In genomic region chr12:83620694-83621093, GRCm38 (mm10) we compare ENCODE assay signal across 7 mouse cellular contexts. TPM values are rescaled to one million over a fixed set of nuclear protein-coding genes. Genes with fewer than 3 reads are reported as not detected.
DNase-seq lines count a peak whose midpoint lies in the region; ATAC-seq and TF ChIP-seq lines count a peak whose summit lies in the region.
"Not testable (repeated sequence)": the region's sequence is repeated elsewhere in the genome, so short reads cannot be mapped to it uniquely, and the experiment has no call there.

No protein-coding gene starts in this region.

- H3K27me3 ChIP-seq in ES-Bruce4 (ENCODE audit: control insufficient read depth, insufficient read depth, low read length, poor library complexity, severe bottlenecking); heart, embryonic 11.5 days (ENCODE audit: control insufficient read depth, insufficient read depth, low read length); heart, postnatal 0 days (ENCODE audit: control insufficient read depth, insufficient read depth, low read length); liver, embryonic 11.5 days (replicated peaks; ENCODE audit: control insufficient read depth, insufficient read depth, low read length); lung, embryonic 16.5 days (ENCODE audit: control insufficient read depth, insufficient read depth, low read depth, low read length); testis, adult 2 months (ENCODE audit: control insufficient read depth, insufficient read depth, low read length): not testable (repeated sequence)

- TF ChIP-seq POLR2A in ES-Bruce4 (IDR thresholded peaks at IDR 0.05; ENCODE audit: insufficient read depth, low read length); testis, adult 2 months (IDR thresholded peaks at IDR 0.05; ENCODE audit: control insufficient read depth, low read depth, low read length): not testable (repeated sequence)

- not testable (repeated sequence) for H3K4me1 ChIP-seq in ES-Bruce4 (ENCODE audit: control insufficient read depth, insufficient read depth, low read length); heart, embryonic 11.5 days (ENCODE audit: control insufficient read depth, insufficient read depth, low read length); heart, postnatal 0 days (ENCODE audit: control insufficient read depth, insufficient read depth); liver, embryonic 11.5 days (replicated peaks; ENCODE audit: control insufficient read depth, insufficient read depth, low read length); lung, embryonic 16.5 days (replicated peaks; ENCODE audit: control insufficient read depth, insufficient read depth, low read length); testis, adult 2 months (ENCODE audit: control insufficient read depth, insufficient read depth, low read length)

- TF ChIP-seq CTCF in ES-Bruce4 (IDR thresholded peaks at IDR 0.05; ENCODE audit: low read depth, low read length); heart, postnatal 0 days (IDR thresholded peaks at IDR 0.05; ENCODE audit: low read depth); testis, adult 2 months (IDR thresholded peaks at IDR 0.05; ENCODE audit: control insufficient read depth, insufficient read depth, insufficient replicate concordance, low read depth, low read length): not testable (repeated sequence)

- ATAC-seq in erythroid progenitor cell, adult 5-6 weeks (replicated peaks; ENCODE audit: low FRiP score, poor library complexity, severe bottlenecking): peak; percentile 61
- ATAC-seq in heart, embryonic 11.5 days (replicated peaks; ENCODE audit: insufficient number of reproducible peaks, low FRiP score, low TSS enrichment); heart, postnatal 0 days (ENCODE audit: insufficient read depth, low read depth); liver, embryonic 11.5 days (replicated peaks; ENCODE audit: low FRiP score); lung, embryonic 16.5 days (ENCODE audit: low read depth): not testable (repeated sequence)

- not testable (repeated sequence) for H3K9me3 ChIP-seq in ES-Bruce4 (replicated peaks; ENCODE audit: control insufficient read depth, insufficient read depth, low read length, poor library complexity, severe bottlenecking); heart, embryonic 11.5 days (replicated peaks; ENCODE audit: control insufficient read depth, low read length); heart, postnatal 0 days (replicated peaks; ENCODE audit: control insufficient read depth, low read length); liver, embryonic 11.5 days (ENCODE audit: control insufficient read depth, low read length); lung, embryonic 16.5 days (ENCODE audit: control insufficient read depth, low read length)

- H3K36me3 ChIP-seq in ES-Bruce4 (ENCODE audit: control insufficient read depth, insufficient read depth, low read length, poor library complexity, severe bottlenecking); heart, embryonic 11.5 days (ENCODE audit: control insufficient read depth, insufficient read depth, low read length); heart, postnatal 0 days (replicated peaks; ENCODE audit: control insufficient read depth, insufficient read depth, low read length); liver, embryonic 11.5 days (ENCODE audit: control insufficient read depth, insufficient read depth, low read length); lung, embryonic 16.5 days (ENCODE audit: control insufficient read depth, insufficient read depth, low read length); testis, adult 2 months (ENCODE audit: control insufficient read depth, insufficient read depth, low read length): not testable (repeated sequence)

- DNase-seq in heart, postnatal 0 days (ENCODE audit: low spot score); liver, embryonic 11.5 days (ENCODE audit: low spot score): not testable (repeated sequence)

- H3K4me2 ChIP-seq in heart, embryonic 11.5 days: peak overlapping the region; percentile 51
- peak overlapping the region; percentile 48 for H3K4me2 ChIP-seq in heart, postnatal 0 days (ENCODE audit: low read depth, low read length)
- peak overlapping the region; percentile 45 for H3K4me2 ChIP-seq in liver, embryonic 11.5 days
- H3K4me2 ChIP-seq in lung, embryonic 16.5 days (ENCODE audit: low read depth, low read length): peak overlapping the region; percentile 15

- WGBS in heart, embryonic 11.5 days (ENCODE audit: insufficient replicate concordance): 44% methylated on average over 23 of the region's 23 CpGs
- 38% methylated on average over 21 of the region's 23 CpGs for WGBS in heart, postnatal 0 days
- WGBS in liver, embryonic 11.5 days: 39% methylated on average over 23 of the region's 23 CpGs
- 46% methylated on average over 22 of the region's 23 CpGs for WGBS in lung, embryonic 16.5 days

- not testable (repeated sequence) for TF ChIP-seq EP300 in ES-Bruce4 (IDR thresholded peaks at IDR 0.05; ENCODE audit: insufficient read depth, low read depth, low read length); heart, postnatal 0 days (IDR thresholded peaks at IDR 0.05; ENCODE audit: low read depth)

- H3K27ac ChIP-seq in ES-Bruce4 (ENCODE audit: insufficient read depth, low read length); heart, embryonic 11.5 days (ENCODE audit: low read depth, low read length); heart, postnatal 0 days (ENCODE audit: low read depth); liver, embryonic 11.5 days (ENCODE audit: low read depth, low read length); lung, embryonic 16.5 days (ENCODE audit: low read length); testis, adult 2 months (ENCODE audit: control insufficient read depth, insufficient read depth, low read depth, low read length): not testable (repeated sequence)

- peak overlapping the region; percentile 69 for H3K4me3 ChIP-seq in ES-Bruce4 (ENCODE audit: low read depth, low read length)
- peak overlapping the region; percentile 16 for H3K4me3 ChIP-seq in heart, embryonic 11.5 days (ENCODE audit: low read depth, low read length)
- H3K4me3 ChIP-seq in heart, postnatal 0 days (ENCODE audit: low read depth, low read length): peak overlapping the region; percentile 15; the same call in 1 of the 2 replicates
- H3K4me3 ChIP-seq in liver, embryonic 11.5 days (ENCODE audit: low read depth, low read length): peak overlapping the region; percentile 10; the same call in 1 of the 2 replicates
- not testable (repeated sequence) for H3K4me3 ChIP-seq in lung, embryonic 16.5 days (ENCODE audit: low read length)
- peak overlapping the region; percentile 58 for H3K4me3 ChIP-seq in testis, adult 2 months (ENCODE audit: control insufficient read depth, low read depth, low read length)

- peak overlapping the region; percentile 80 for H3K9ac ChIP-seq in ES-Bruce4 (ENCODE audit: low read depth, poor library complexity, severe bottlenecking)
- H3K9ac ChIP-seq in heart, embryonic 11.5 days (ENCODE audit: low read depth, low read length); heart, postnatal 0 days (replicated peaks; ENCODE audit: low read depth, low read length); liver, embryonic 11.5 days (ENCODE audit: low read depth, low read length); lung, embryonic 16.5 days (ENCODE audit: low read length): not testable (repeated sequence)

RNA-seq across cellular contexts. Expression of gene Rbm25, which starts 10.3 kb away (rescaled TPM):
- polyA plus RNA-seq in ES-Bruce4 (2011; ENCODE audit: insufficient read depth, insufficient read length, low read depth, missing spikeins): 370 and 372 TPM in 2 replicates
- 227 and 278 TPM in 2 replicates for total RNA-seq in erythroid progenitor cell, adult 5-6 weeks (2015; ENCODE audit: low replicate concordance)
- 216 and 257 TPM in 2 replicates for total RNA-seq in erythroid progenitor cell, adult 5-6 weeks (2017; ENCODE audit: low replicate concordance)
- 167 and 184 TPM in 2 replicates for polyA plus RNA-seq in heart, embryonic 11.5 days (2014; fragmentation: Nextera tagmentation; extraction: Ambion mirVana)
- total RNA-seq in heart, postnatal 0 days (2014; rRNA removed; ENCODE audit: low replicate concordance): 54.0 and 79.6 TPM in 2 replicates
- 109 and 115 TPM in 2 replicates for polyA plus RNA-seq in heart, postnatal 0 days (2015; fragmentation: Nextera tagmentation; extraction: Ambion mirVana)
- 213 and 239 TPM in 2 replicates for polyA plus RNA-seq in liver, embryonic 11.5 days (2014; fragmentation: Nextera tagmentation; extraction: Ambion mirVana)
- polyA plus RNA-seq in lung, embryonic 16.5 days (2015; fragmentation: Nextera tagmentation; extraction: Ambion mirVana): 238 and 244 TPM in 2 replicates
- polyA plus RNA-seq in testis, adult 2 months (2012; rRNA removed): 41.8 and 47.5 TPM in 2 replicates

RNA-seq across cellular contexts. Expression of gene Zfyve1, which starts 23.7 kb away (rescaled TPM):
- polyA plus RNA-seq in ES-Bruce4 (2011; ENCODE audit: insufficient read depth, insufficient read length, low read depth, missing spikeins): 37.7 and 38.0 TPM in 2 replicates
- 9.4 and 13.0 TPM in 2 replicates for total RNA-seq in erythroid progenitor cell, adult 5-6 weeks (2015; ENCODE audit: low replicate concordance)
- 34.5 and 42.1 TPM in 2 replicates for total RNA-seq in erythroid progenitor cell, adult 5-6 weeks (2017; ENCODE audit: low replicate concordance)
- 12.3 and 15.8 TPM in 2 replicates for polyA plus RNA-seq in heart, embryonic 11.5 days (2014; fragmentation: Nextera tagmentation; extraction: Ambion mirVana)
- total RNA-seq in heart, postnatal 0 days (2014; rRNA removed; ENCODE audit: low replicate concordance): 18.0 and 25.5 TPM in 2 replicates
- 10.0 and 10.5 TPM in 2 replicates for polyA plus RNA-seq in heart, postnatal 0 days (2015; fragmentation: Nextera tagmentation; extraction: Ambion mirVana)
- polyA plus RNA-seq in liver, embryonic 11.5 days (2014; fragmentation: Nextera tagmentation; extraction: Ambion mirVana): 9.4 and 10.7 TPM in 2 replicates
- 19.5 and 20.6 TPM in 2 replicates for polyA plus RNA-seq in lung, embryonic 16.5 days (2015; fragmentation: Nextera tagmentation; extraction: Ambion mirVana)
- polyA plus RNA-seq in testis, adult 2 months (2012; rRNA removed): 302 and 308 TPM in 2 replicates
